Mouse (Mus musculus) brain, embryonic 14.5 days (tissue): ENCODE data around the gene Zmynd8.

Experiments
- CTCF ChIP-seq: fragments of 200-500 bp; IDR thresholded peaks from 2 replicates; pipeline ENCODE4 v1.5.1; 2012; ENCODE audit warnings: inconsistent platforms, mild to moderate bottlenecking, moderate library complexity, borderline replicate concordance; ENCODE audit not compliant: insufficient read depth, insufficient read length; ENCODE audit errors: extremely low read depth
- POLR2A ChIP-seq: fragments of 200-500 bp; IDR thresholded peaks from 2 replicates; pipeline ENCODE4 v1.6.1; 2012; ENCODE audit warnings: mild to moderate bottlenecking, inconsistent platforms, borderline replicate concordance; ENCODE audit not compliant: poor library complexity, insufficient read depth, insufficient read length, severe bottlenecking; ENCODE audit errors: extremely low read depth

GRCm38 (mm10) chr2:165892626-165893025 lies 6.2 kb downstream of the Zmynd8 start:
- TF ChIP-seq CTCF (no peak), POLR2A (no peak)
